Mouse (Mus musculus): ENCODE measurements around the gene Osbp2.

The Osbp2 gene

DNA sequence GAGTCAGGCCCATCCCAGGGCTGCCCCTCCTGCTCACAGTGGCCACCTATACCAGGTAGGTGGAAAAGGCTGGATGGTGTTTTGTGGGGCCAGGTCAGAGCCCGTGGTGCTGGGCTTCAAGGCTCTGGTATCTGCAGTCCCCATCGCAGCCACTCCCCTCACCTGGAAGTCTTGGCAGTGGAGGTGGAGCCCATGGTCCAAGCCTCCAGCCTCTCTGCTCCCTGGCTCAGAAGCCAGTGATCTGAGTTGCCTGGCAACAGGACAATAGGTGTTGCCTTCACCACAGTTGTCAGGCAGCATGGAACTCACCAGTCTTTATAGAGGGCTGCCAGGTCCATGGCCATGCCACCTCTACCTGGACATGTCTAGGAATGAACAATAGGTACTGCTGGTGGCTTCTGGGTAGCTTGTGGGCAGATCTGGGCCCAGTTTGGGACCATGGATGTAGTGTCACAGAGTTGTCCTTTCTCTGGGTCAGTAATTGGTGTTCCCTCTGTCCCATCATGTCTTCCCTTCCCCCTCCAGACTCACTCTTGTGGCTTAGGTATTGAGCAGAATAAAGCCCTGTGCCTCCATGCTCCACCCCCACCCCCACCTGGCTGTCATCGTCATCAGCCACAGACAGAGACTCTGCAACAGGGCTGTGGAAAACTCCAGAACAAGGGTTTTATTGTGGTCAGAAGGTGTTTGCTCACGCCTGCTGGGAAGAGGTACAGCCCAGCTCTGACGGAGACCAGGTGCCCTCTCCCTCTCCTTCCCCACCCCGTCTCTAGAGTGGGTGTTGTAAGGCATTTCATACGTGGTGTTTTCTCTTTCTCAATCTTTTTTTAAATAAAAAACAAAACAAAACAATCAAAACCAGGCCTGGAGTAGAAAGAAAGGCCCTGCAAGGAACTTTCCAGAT, 160.4 kb downstream of the Osbp2 start:
- no peak for DNase-seq (ENCODE audit: low read depth, low spot score)

DNA sequence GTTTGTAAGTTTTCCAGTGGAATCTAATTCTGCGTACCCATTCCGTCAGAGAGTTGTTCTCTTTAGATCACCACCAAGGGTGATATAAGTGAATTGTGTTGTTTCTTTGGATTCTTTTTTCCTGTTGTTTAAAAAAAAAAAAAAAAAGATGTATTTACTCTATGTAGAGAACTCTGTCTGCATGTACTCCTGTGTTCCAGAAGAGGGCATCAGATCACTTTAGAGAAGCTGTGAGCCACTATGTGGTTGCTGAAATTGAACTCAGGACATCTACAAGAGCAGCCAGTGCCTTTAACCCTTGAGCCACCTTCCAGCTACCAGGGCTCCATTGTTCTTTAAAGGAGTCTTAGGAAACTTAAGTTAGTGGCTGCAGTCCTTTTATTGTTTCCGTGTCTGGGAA, 166.3 kb downstream of the Osbp2 start:
- DNase-seq (ENCODE audit: low read depth, low spot score) = no peak

GRCm38 (mm10) chr11:3696086-3696616, 167.6 kb downstream of the Osbp2 start:
- no peak for DNase-seq (ENCODE audit: low read depth, low spot score)

DNA sequence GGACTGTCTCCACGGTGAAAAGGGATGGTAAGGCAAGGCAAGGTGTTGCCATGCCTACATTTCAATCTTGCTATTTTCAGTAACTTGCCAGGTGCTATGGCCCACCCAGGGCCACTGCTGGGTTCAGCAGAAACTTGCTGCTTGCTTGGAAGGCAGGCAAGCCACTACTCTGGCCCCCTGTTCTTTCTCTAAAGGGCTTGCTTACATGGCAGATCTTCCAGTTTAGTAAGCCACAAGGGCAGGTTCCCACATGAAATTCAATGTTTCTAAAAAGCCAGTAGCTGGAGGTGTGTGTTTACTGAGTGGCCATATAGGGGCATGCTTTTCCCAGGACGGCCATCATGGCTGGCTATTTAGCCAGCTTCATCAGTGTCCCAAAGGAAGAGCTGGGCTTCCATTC, 172.0 kb downstream of the Osbp2 start:
- no peak for DNase-seq (ENCODE audit: low read depth, low spot score)

DNA sequence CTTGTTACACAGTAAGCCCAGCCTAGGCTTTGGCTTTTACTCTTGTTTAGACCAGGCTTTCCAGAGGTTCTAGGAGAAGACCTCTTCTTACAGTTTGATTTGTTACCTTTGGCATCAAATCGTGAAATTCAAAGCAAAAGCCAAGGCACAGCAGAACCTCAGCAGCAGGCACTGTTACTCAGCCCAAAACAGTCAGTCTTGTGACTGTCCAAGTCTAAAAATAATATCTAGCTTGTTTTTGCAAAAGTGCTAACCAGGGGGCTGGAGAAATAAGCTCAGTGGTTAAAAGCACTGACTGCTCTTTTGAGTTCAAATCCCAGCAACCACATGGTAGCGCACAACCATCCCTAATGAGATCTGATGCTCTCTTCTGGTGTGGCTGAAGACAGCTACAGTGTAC, 176.8 kb downstream of the Osbp2 start:
- DNase-seq (ENCODE audit: low read depth, low spot score) = peak; percentile 26

DNA sequence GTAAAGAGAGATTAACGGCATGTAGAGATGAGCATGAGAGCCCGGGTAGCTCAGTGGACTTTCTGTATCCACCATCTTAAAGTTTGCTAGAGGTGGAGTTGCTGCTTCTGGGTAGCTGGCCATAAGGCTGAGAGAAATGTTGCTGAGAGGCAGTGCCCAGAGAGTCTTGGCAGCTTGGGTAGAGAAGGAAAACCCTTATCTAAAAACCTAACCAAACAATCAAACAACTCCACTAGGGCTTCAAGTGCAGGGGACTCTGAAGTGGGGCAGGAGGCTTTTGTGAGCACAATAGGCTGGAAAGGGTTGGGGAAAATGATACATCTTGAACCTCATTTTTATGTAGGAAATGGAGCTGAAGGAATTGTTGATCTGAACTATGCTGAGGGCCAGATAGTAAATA, 177.4 kb downstream of the Osbp2 start:
- no peak for DNase-seq (ENCODE audit: low read depth, low spot score)

- DNase-seq (ENCODE audit: low read depth, low spot score) = no peak
Observed at GRCm38 (mm10) chr11:3685431-3685830, 178.3 kb downstream of the Osbp2 start.

DNA sequence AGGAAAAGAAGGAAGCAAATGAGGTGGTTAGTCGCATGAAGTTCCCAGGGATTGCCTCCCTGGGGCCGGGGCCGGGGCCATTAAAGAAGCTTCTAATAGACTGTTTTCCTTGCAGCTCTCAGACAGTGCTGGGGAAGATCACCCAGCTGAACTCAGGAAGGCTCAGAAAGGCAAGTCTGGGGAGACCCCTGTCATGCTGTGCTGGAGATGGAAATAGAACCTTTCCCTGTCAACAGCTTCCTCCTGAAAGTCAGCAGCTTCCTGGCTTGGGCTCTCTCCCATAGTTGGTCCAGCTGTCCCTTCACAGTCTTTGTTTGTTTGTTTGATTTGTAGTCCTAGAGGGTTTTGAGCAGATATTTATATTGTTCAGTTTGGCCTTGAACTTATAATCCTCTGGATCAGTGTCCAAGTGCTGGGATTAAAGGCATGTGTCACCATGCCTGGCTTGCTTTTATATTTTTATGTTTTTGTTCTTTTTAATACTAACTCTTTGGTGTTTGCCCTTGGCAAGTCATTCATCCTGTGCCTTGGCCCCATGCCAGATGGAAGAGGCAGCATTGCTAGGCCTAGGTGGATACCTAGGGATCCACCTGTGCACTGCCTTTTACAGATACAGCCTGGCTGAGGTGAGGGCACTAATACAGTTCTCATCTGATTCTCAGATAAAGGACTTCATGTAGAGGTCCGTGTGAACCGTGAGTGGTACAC, 178.8 kb downstream of the Osbp2 start:
- no peak for DNase-seq (ENCODE audit: low read depth, low spot score)

- DNase-seq (ENCODE audit: low read depth, low spot score) = no peak
Observed at GRCm38 (mm10) chr11:3684232-3684631, 179.5 kb downstream of the Osbp2 start.

GRCm38 (mm10) chr11:3683696-3684095, 180.0 kb downstream of the Osbp2 start:
- no peak for DNase-seq (ENCODE audit: low read depth, low spot score)

DNA sequence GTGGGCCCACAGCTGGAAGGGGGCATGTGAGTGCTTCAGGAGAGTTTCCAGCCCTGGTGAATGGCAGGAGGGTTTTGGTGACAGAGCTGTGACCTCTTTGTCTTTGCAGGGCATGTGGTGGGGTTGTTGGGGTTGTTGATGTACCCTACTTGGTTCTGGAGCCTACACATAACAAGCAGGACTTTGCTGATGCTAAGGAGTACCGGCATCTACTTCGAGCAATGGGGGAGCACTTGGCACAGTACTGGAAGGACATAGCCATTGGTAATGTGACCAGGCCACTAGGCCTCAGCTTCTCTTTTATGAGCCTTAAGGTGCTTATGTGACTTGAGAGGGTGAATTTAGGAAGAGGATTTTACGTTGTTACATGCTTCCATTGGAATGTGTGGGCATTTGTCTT, 183.9 kb downstream of the Osbp2 start:
- no peak for DNase-seq (ENCODE audit: low read depth, low spot score)

GRCm38 (mm10) chr11:3677204-3677603, 186.5 kb downstream of the Osbp2 start:
- DNase-seq (ENCODE audit: low read depth, low spot score) = no peak

- DNase-seq (ENCODE audit: low read depth, low spot score) = no peak
Observed at GRCm38 (mm10) chr11:3676423-3676822, 187.3 kb downstream of the Osbp2 start.

GRCm38 (mm10) chr11:3674545-3674944, 189.2 kb downstream of the Osbp2 start:
- peak; percentile 24 for DNase-seq (ENCODE audit: low read depth, low spot score)

GRCm38 (mm10) chr11:3671000-3671628, 192.6 kb downstream of the Osbp2 start:
- DNase-seq (ENCODE audit: low read depth, low spot score) = no peak

DNA sequence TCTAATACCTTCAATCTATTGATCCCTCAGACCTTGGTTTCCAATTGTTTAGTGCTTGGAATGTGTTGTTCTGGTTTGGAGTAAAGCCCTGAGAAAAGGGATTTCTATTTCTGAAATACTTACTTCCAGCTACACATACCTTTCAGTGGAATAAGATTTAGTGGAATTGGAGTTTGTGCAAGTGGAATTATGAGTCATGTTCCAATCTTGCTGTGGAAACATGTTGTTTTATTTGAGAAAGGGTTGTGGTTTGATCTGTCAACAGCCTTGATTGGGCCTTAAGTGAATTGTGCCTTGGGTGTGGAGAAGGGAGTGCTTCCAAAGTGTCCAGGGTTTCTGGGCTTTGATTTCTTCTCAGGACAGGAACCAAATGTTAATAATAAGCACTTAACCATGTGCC, 193.9 kb downstream of the Osbp2 start:
- DNase-seq (ENCODE audit: low read depth, low spot score) = peak; percentile 25

DNA sequence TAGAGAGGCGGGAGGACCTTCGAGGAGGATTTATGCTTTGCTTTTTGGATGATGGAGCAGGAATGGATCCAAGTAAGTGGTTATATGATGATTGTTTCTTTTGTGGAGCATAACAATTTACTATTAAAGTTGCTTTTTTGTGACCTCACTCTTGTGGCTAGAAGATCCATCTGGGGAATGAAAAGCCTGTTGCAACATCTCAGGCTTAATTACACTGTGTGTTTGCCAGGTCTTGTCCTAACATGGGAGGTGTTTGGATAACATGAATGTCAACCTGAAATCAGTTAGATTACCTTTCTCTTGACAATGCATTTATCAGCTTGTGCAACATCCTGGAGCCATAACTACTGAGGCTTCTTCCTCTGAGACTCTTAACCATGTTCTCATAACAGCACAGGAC, 194.9 kb downstream of the Osbp2 start:
- DNase-seq (ENCODE audit: low read depth, low spot score) = peak; percentile 28

DNA sequence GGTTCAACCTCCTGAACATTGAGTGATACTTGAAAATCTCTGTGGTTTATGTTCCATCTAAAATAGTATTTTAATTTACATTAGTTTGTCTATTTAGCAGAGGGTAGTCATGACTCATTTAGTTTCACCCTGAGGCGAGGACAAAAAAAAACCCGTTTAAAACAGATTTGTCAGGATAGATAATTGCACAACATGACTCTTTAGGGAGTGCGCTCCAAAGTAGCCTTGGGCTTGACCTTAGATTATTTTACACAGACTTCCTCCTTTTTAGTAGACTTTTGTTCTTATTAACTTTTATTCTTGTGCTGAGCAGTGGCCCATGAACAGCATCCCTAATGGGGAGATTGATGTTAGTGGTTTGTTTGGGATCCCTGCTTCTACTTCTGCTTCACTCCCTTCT, 196.2 kb downstream of the Osbp2 start:
- DNase-seq (ENCODE audit: low read depth, low spot score) = no peak

- no peak for DNase-seq (ENCODE audit: low read depth, low spot score)
Observed at GRCm38 (mm10) chr11:3661964-3662363, 201.7 kb downstream of the Osbp2 start.

Data from skeletal muscle tissue, adult 2 months (tissue).